Mouse (Mus musculus) G1E (cell line): ENCODE results near the gene Mknk2.

Experiments used
- CTCF ChIP-seq: IDR thresholded peaks from 2 replicates; pipeline ENCODE4 v1.5.1; 2012; ENCODE audit warnings: low read depth, low read length, inconsistent platforms, mixed read lengths
- GATA1 ChIP-seq: IDR thresholded peaks from 2 replicates; pipeline ENCODE4 v1.6.1; 2012; ENCODE audit warnings: borderline replicate concordance, low read length, inconsistent platforms, mixed read lengths
- GATA2 ChIP-seq: IDR thresholded peaks from 2 replicates; pipeline ENCODE4 v1.6.1; 2012; ENCODE audit warnings: low read depth, low read length, inconsistent platforms, borderline replicate concordance
- POLR2AphosphoS5 ChIP-seq: IDR thresholded peaks from 2 replicates; pipeline ENCODE4 v1.6.1; 2012; ENCODE audit warnings: low read depth, low read length, inconsistent platforms; ENCODE audit not compliant: insufficient replicate concordance
- TAL1 ChIP-seq: conservative IDR thresholded peaks from 2 replicates; pipeline ENCODE4 v1.6.1; 2012; ENCODE audit warnings: low read depth, low read length, inconsistent platforms, mixed read lengths

GRCm38 (mm10) chr10:80635345-80635744 is 42.6 kb downstream of the Mknk2 start:
- TF ChIP-seq CTCF (no peak), GATA1 (no peak), TAL1 (no peak), POLR2AphosphoS5 (no peak), GATA2 (no peak)
